Mouse (Mus musculus) spleen, postnatal 36 days (tissue): Measurements from ENCODE around the gene Spock1.

Experiments
- DNase-seq, 2 experiments: peaks; one replicate each; pipeline ENCODE4 v3.0.0; 2022; ENCODE audit warnings: low spot score in 2 of 2, mixed read lengths in 1 of 2

The Spock1 gene

GRCm38 (mm10) chr13:57865029-57865428, 43.1 kb downstream of the Spock1 start:
- no peak for DNase-seq

GRCm38 (mm10) chr13:57858491-57858890, 49.6 kb downstream of the Spock1 start:
- no peak for DNase-seq

- DNase-seq: no peak
These were observed 51.1 kb downstream of the Spock1 start for GRCm38 (mm10) chr13:57857016-57857415.

- no peak for DNase-seq
These were observed 51.8 kb downstream of the Spock1 start for GRCm38 (mm10) chr13:57856311-57856853.

GRCm38 (mm10) chr13:57855766-57856165, 52.4 kb downstream of the Spock1 start:
- no peak for DNase-seq

- DNase-seq: no peak
These were observed 53.7 kb downstream of the Spock1 start for GRCm38 (mm10) chr13:57854416-57854815.

GRCm38 (mm10) chr13:57853621-57854020, 54.5 kb downstream of the Spock1 start:
- DNase-seq: no peak

GRCm38 (mm10) chr13:57853156-57853555, 55.0 kb downstream of the Spock1 start:
- DNase-seq: no peak

- no peak for DNase-seq
These were observed 59.2 kb downstream of the Spock1 start for GRCm38 (mm10) chr13:57848931-57849330.

GRCm38 (mm10) chr13:57847101-57847500, 61.0 kb downstream of the Spock1 start:
- no peak for DNase-seq

- DNase-seq: no peak
These were observed 61.7 kb downstream of the Spock1 start for GRCm38 (mm10) chr13:57846468-57846867.

- no peak for DNase-seq
These were observed 66.8 kb downstream of the Spock1 start for GRCm38 (mm10) chr13:57841141-57841848.

- no peak for DNase-seq
These were observed 70.3 kb downstream of the Spock1 start for GRCm38 (mm10) chr13:57837691-57838437.

- no peak for DNase-seq
These were observed 76.6 kb downstream of the Spock1 start for GRCm38 (mm10) chr13:57831374-57832163.

- DNase-seq: no peak
These were observed 77.2 kb downstream of the Spock1 start for GRCm38 (mm10) chr13:57830896-57831295.

GRCm38 (mm10) chr13:57830091-57830490, 78.0 kb downstream of the Spock1 start:
- no peak for DNase-seq

- no peak for DNase-seq
These were observed 91.9 kb downstream of the Spock1 start for GRCm38 (mm10) chr13:57816276-57816675.

- no peak for DNase-seq
These were observed 95.5 kb downstream of the Spock1 start for GRCm38 (mm10) chr13:57812643-57813042.

GRCm38 (mm10) chr13:57811253-57811652, 96.9 kb downstream of the Spock1 start:
- DNase-seq: no peak

GRCm38 (mm10) chr13:57810816-57811215, 97.3 kb downstream of the Spock1 start:
- no peak for DNase-seq

GRCm38 (mm10) chr13:57810083-57810482, 98.0 kb downstream of the Spock1 start:
- DNase-seq: no peak

GRCm38 (mm10) chr13:57809603-57810002, 98.5 kb downstream of the Spock1 start:
- DNase-seq: no peak
